Mouse (Mus musculus) MEL (cell line): Measurements from ENCODE around the gene Rtn3. TPM values are rescaled to one million over a fixed set of nuclear protein-coding genes. Genes with fewer than 3 reads are reported as not detected.
A peak's percentile ranks its signal among the peaks of the same experiment; 100 is the strongest.

Experiments used
- DNase-seq: peaks from one replicate; pipeline ENCODE4 v3.0.0; 2011; ENCODE audit warnings: low read depth, low spot score
- H3K27ac ChIP-seq: 2 replicates; pipeline ENCODE4 v1.5.1; 2012; ENCODE audit warnings: low read depth, mild to moderate bottlenecking, control low read depth, low read length, moderate library complexity; ENCODE audit not compliant: control insufficient read depth
- H3K27me3 ChIP-seq, 2 experiments: fragments of 150-350 bp in 1 of 2; sonication (generic) in 1 of 2; 2 replicates each; pipeline ENCODE4 v1.6.1; 2012; ENCODE audit warnings: low read length in 2 of 2, mild to moderate bottlenecking in 2 of 2, improper control_type of control experiment in 1 of 2, moderate library complexity in 1 of 2; ENCODE audit not compliant: insufficient read depth in 2 of 2, control insufficient read depth in 1 of 2
- H3K36me3 ChIP-seq, 2 experiments: 2 replicates each; pipeline ENCODE4 v1.6.1; 2012 to 2014; ENCODE audit warnings: low read length in 2 of 2, improper control_type of control experiment in 1 of 2, inconsistent platforms in 1 of 2, mild to moderate bottlenecking in 1 of 2; ENCODE audit not compliant: insufficient read depth in 2 of 2, control insufficient read depth in 1 of 2
- H3K4me1 ChIP-seq, 2 experiments: fragments of 150-350 bp in 1 of 2; sonication (generic) in 1 of 2; 2 replicates each; pipeline ENCODE4 v1.6.1; 2012; ENCODE audit warnings: low read length in 2 of 2, improper control_type of control experiment in 1 of 2, mild to moderate bottlenecking in 1 of 2; ENCODE audit not compliant: insufficient read depth in 2 of 2, control insufficient read depth in 1 of 2
- H3K4me3 ChIP-seq, 2 experiments: fragments of 150-350 bp in 1 of 2; sonication (generic) in 1 of 2; 2 replicates each; pipeline ENCODE4 v1.5.1; 2012; ENCODE audit warnings: low read depth in 2 of 2, low read length in 2 of 2, mild to moderate bottlenecking in 2 of 2, moderate library complexity in 2 of 2, control low read depth in 1 of 2, improper control_type of control experiment in 1 of 2; ENCODE audit not compliant: control insufficient read depth in 1 of 2, insufficient read depth in 1 of 2
- H3K79me2 ChIP-seq: 2 replicates; pipeline ENCODE4 v1.6.1; 2012; ENCODE audit warnings: mild to moderate bottlenecking, low read length, moderate library complexity; ENCODE audit not compliant: control insufficient read depth, poor library complexity, insufficient read depth
- H3K9ac ChIP-seq: 2 replicates; pipeline ENCODE4 v1.6.1; 2012; ENCODE audit warnings: low read depth, mild to moderate bottlenecking, control low read depth, low read length, moderate library complexity; ENCODE audit not compliant: control insufficient read depth, poor library complexity, severe bottlenecking
- H3K9me3 ChIP-seq: fragments of 150-350 bp; sonication (generic); replicated peaks from 2 replicates; pipeline ENCODE4 v1.6.1; 2012; ENCODE audit warnings: mild to moderate bottlenecking, low read length, improper control_type of control experiment, moderate library complexity; ENCODE audit not compliant: insufficient read depth
- E2F4 ChIP-seq: IDR thresholded peaks from 2 replicates; pipeline ENCODE4 v1.6.1; 2011; ENCODE audit warnings: low read depth, low read length, improper control_type of control experiment, borderline replicate concordance
- EP300 ChIP-seq, 2 experiments: IDR thresholded peaks; 2 replicates each; pipeline ENCODE4 v1.6.1; 2011; ENCODE audit warnings: improper control_type of control experiment in 2 of 2, low read length in 2 of 2, low read depth in 1 of 2, mild to moderate bottlenecking in 1 of 2
- ETS1 ChIP-seq: IDR thresholded peaks from 2 replicates; pipeline ENCODE4 v1.6.1; 2012; ENCODE audit warnings: low read depth, mild to moderate bottlenecking, inconsistent platforms, low read length, improper control_type of control experiment, moderate library complexity
- GABPA ChIP-seq: IDR thresholded peaks from 2 replicates; pipeline ENCODE4 v1.6.1; 2012; ENCODE audit warnings: low read depth, mild to moderate bottlenecking, inconsistent platforms, low read length, improper control_type of control experiment, moderate library complexity
- MAX ChIP-seq: IDR thresholded peaks from 2 replicates; pipeline ENCODE4 v1.6.1; 2011; ENCODE audit warnings: low read length, improper control_type of control experiment
- MYB ChIP-seq: IDR thresholded peaks from 2 replicates; pipeline ENCODE4 v1.6.1; 2011; ENCODE audit warnings: mild to moderate bottlenecking, low read depth, low read length, improper control_type of control experiment
- NRF1 ChIP-seq: IDR thresholded peaks from 2 replicates; pipeline ENCODE4 v1.6.1; 2014; ENCODE audit warnings: low read depth, mild to moderate bottlenecking, inconsistent platforms, low read length, improper control_type of control experiment, moderate library complexity; ENCODE audit not compliant: poor library complexity, insufficient read depth, severe bottlenecking
- POLR2AphosphoS5 ChIP-seq: IDR thresholded peaks from 2 replicates; pipeline ENCODE4 v1.6.1; 2012; ENCODE audit warnings: low read depth, borderline replicate concordance, mild to moderate bottlenecking, inconsistent platforms, low read length, moderate library complexity, mixed read lengths
- RCOR1 ChIP-seq: IDR thresholded peaks from 2 replicates; pipeline ENCODE4 v1.6.1; 2012; ENCODE audit warnings: low read depth, mild to moderate bottlenecking, inconsistent platforms, low read length, improper control_type of control experiment
- SIN3A ChIP-seq: IDR thresholded peaks from 2 replicates; pipeline ENCODE4 v1.6.1; 2012; ENCODE audit warnings: low read length, improper control_type of control experiment, inconsistent platforms
- TBP ChIP-seq: IDR thresholded peaks from 2 replicates; pipeline ENCODE4 v1.8.0; 2011; ENCODE audit warnings: low read depth, low read length, improper control_type of control experiment
- ZKSCAN1 ChIP-seq: IDR thresholded peaks from 2 replicates; pipeline ENCODE4 v1.6.1; 2012; ENCODE audit warnings: low read depth, mild to moderate bottlenecking, inconsistent platforms, low read length, improper control_type of control experiment, moderate library complexity
- polyA plus RNA-seq, 2 experiments: library from polyadenylated mRNA; stranded (reverse) in 1 of 2; unstranded in 1 of 2; fragments of >175 nt in 1 of 2; fragments of >200 nt in 1 of 2; gene quantifications; 2 replicates each; pipeline versions ENCODE4 v1.2.1 to v1.2.4; 2012; ENCODE audit warnings: low replicate concordance in 2 of 2, low read depth in 1 of 2; ENCODE audit not compliant: insufficient read length in 2 of 2, insufficient read depth in 1 of 2, missing spikeins in 1 of 2
- total RNA-seq: library from RNA; depleted of rRNA; stranded (reverse); fragments of 300-350 nt; gene quantifications from 2 replicates; pipeline ENCODE4 v1.2.3, GENCODE M21; 2012

Rtn3 gene
- total and polyA plus RNA-seq, 3 experiments: 33.4 to 118 TPM; not detected in 1

GRCm38 (mm10) chr19:7481541-7482265 is 1.4 kb downstream of the Rtn3 start:
- Histone ChIP-seq H3K9me3 (no peaks in the 10 kb centered on the region), H3K4me3 (peak overlapping the region; percentile 87 to 94), H3K36me3 (peaks cover 8 to 31% of the 10 kb centered on the region in 2 experiments), H3K4me1 (peaks cover 12 to 13% of the 10 kb centered on the region in 2 experiments), H3K27me3 (no peaks in the 10 kb centered on the region), H3K9ac (peak overlapping the region; percentile 99), H3K27ac (peak overlapping the region; percentile 21; the same call in 1 of the 2 replicates), H3K79me2 (peaks cover 48% of the 10 kb centered on the region)
- peak; percentile 70 for DNase-seq
- TF ChIP-seq ZKSCAN1 (no peak), GABPA (0 out of 2 replicates have a peak, but pooled peaks have one; percentile 14), E2F4 (no peak), MYB (no peak), MAX (0 out of 2 replicates have a peak, but pooled peaks have one; percentile 23), TBP (0 out of 2 replicates have a peak, but pooled peaks have one; percentile 20)

GRCm38 (mm10) chr19:7479751-7480248 is 3.3 kb downstream of the Rtn3 start:
- peaks cover 19 to 31% of the 10 kb centered on the region in 2 experiments for H3K36me3 ChIP-seq
- H3K79me2 ChIP-seq: peaks cover 52% of the 10 kb centered on the region
- no peaks in the 10 kb centered on the region for H3K9me3 ChIP-seq
- H3K4me1 ChIP-seq: peaks cover 12 to 13% of the 10 kb centered on the region in 2 experiments
- no peak overlapping the region for H3K9ac ChIP-seq
- H3K27ac ChIP-seq: peak overlapping the region; percentile 7; the same call in 1 of the 2 replicates
- peak; percentile 39 to 62; a peak in 3 of 4 replicates for TF ChIP-seq EP300 (IDR thresholded peaks at IDR 0.05; ENCODE audit: low read depth in 1 of 2, low read length in 2 of 2)
- TF ChIP-seq RCOR1: no peak
- peak; percentile 95 for TF ChIP-seq TBP
- no peak; the same call in 1 of the 2 replicates for TF ChIP-seq GABPA
- DNase-seq: peak; percentile 61
- H3K27me3 ChIP-seq: no peaks in the 10 kb centered on the region
- H3K4me3 ChIP-seq: no peak overlapping the region

GRCm38 (mm10) chr19:7470643-7471042 is 12.4 kb downstream of the Rtn3 start:
- no peak for DNase-seq
- H3K9me3 ChIP-seq: no peaks in the 10 kb centered on the region
- no peak for TF ChIP-seq POLR2AphosphoS5
- 0 out of 2 replicates have a peak, but pooled peaks have one; percentile 16 for TF ChIP-seq SIN3A
- TF ChIP-seq ETS1: peak; percentile 61; the same call in 1 of the 2 replicates
- TF ChIP-seq NRF1: no peak
- H3K36me3 ChIP-seq: peaks cover 12 to 24% of the 10 kb centered on the region in 2 experiments
- H3K9ac ChIP-seq: no peak overlapping the region
- peaks cover 4% of the 10 kb centered on the region for H3K79me2 ChIP-seq
- H3K4me3 ChIP-seq: no peak overlapping the region
- no peak overlapping the region for H3K27ac ChIP-seq
- H3K27me3 ChIP-seq: no peaks in the 10 kb centered on the region
- H3K4me1 ChIP-seq: peaks cover 0 to 15% of the 10 kb centered on the region in 2 experiments; a peak in 1 of 4 replicates
